Mouse (Mus musculus) intestine, embryonic 14.5 days (tissue): ENCODE measurements around the gene Prune2. TPM values are rescaled to one million over a fixed set of nuclear protein-coding genes. Genes with fewer than 3 reads are reported as not detected.

Experiments
- ATAC-seq: fragments of 200-750 bp; cut with Nextera tagmentation; replicated peaks from 2 replicates; pipeline ENCODE4 v1.8.0; 2017; ENCODE audit warnings: low read depth, moderate number of reproducible peaks, moderate TSS enrichment, moderate library complexity; ENCODE audit not compliant: low FRiP score, low TSS enrichment
- DNase-seq: peaks from one replicate; pipeline ENCODE4 v3.0.0-alpha.2; 2018; ENCODE audit warnings: low spot score
- H3K27ac ChIP-seq: fragments of 300-500 bp; sonication (generic); 2 replicates; pipeline ENCODE4 v1.5.1; 2014; ENCODE audit warnings: low read depth, mild to moderate bottlenecking, control low read depth
- H3K27me3 ChIP-seq: fragments of 300-500 bp; sonication (generic); replicated peaks from 2 replicates; pipeline ENCODE4 v1.6.1; 2014; ENCODE audit warnings: low read length, control low read depth; ENCODE audit not compliant: control insufficient read depth, insufficient read depth
- H3K36me3 ChIP-seq: fragments of 300-500 bp; sonication (generic); 2 replicates; pipeline ENCODE4 v1.6.1; 2014; ENCODE audit warnings: low read length, control low read depth; ENCODE audit not compliant: control insufficient read depth, insufficient read depth
- H3K4me1 ChIP-seq: fragments of 300-500 bp; sonication (generic); replicated peaks from 2 replicates; pipeline ENCODE4 v1.6.1; 2014; ENCODE audit warnings: low read length, control low read depth, mixed read lengths; ENCODE audit not compliant: control insufficient read depth, insufficient read depth
- H3K4me2 ChIP-seq: fragments of 300-500 bp; sonication (generic); 2 replicates; pipeline ENCODE4 v1.6.1; 2014; ENCODE audit warnings: low read length
- H3K4me3 ChIP-seq: fragments of 300-500 bp; sonication (generic); 2 replicates; pipeline ENCODE4 v1.5.1; 2014; ENCODE audit warnings: low read depth, low read length, control low read depth, mixed read lengths
- H3K9ac ChIP-seq: fragments of 300-500 bp; sonication (generic); 2 replicates; pipeline ENCODE4 v1.6.1; 2014; ENCODE audit warnings: mild to moderate bottlenecking, low read length
- H3K9me3 ChIP-seq: fragments of 300-500 bp; sonication (generic); 2 replicates; pipeline ENCODE4 v1.6.1; 2016; ENCODE audit warnings: low read length, control low read depth; ENCODE audit not compliant: control insufficient read depth
- WGBS: fragments of 180-500 bp; shearing (Covaris S2); extraction: QIAGEN DNeasy Blood & Tissue Kit; methylation state at CpG from one replicate; pipeline ENCODE4 v1.1.7; 2014; 5-methylcytosine and 5-hydroxymethylcytosine counted together
- polyA plus RNA-seq: library from polyadenylated mRNA; unstranded; fragments of >200 nt; fragmentation: Nextera tagmentation; extraction: Ambion mirVana; gene quantifications from 2 replicates; pipeline ENCODE4 v1.2.1, GENCODE M21; 2014

Prune2 gene
- polyA plus RNA-seq, 1 experiment from 2014 or later, result 2.2 TPM

- no peak overlapping the region for H3K9ac ChIP-seq
- H3K36me3 ChIP-seq, result no peaks in the 10 kb centered on the region
- H3K9me3 ChIP-seq, result no peaks in the 10 kb centered on the region
- no peak overlapping the region for H3K4me3 ChIP-seq
- no peaks in the 10 kb centered on the region for H3K4me1 ChIP-seq
- DNase-seq, result no peak
- no peak overlapping the region for H3K27ac ChIP-seq
- no peaks in the 10 kb centered on the region for H3K27me3 ChIP-seq
- H3K4me2 ChIP-seq, result no peak overlapping the region
- WGBS, result 75% methylated on average over 7 of the region's 7 CpGs
- no peak for ATAC-seq
Observed at GRCm38 (mm10) chr19:17069067-17069466, 113.1 kb downstream of the Prune2 start.

- H3K36me3 ChIP-seq, result no peaks in the 10 kb centered on the region
- 89% methylated on average over 5 of the region's 5 CpGs for WGBS
- no peaks in the 10 kb centered on the region for H3K9me3 ChIP-seq
- no peaks in the 10 kb centered on the region for H3K27me3 ChIP-seq
- H3K9ac ChIP-seq, result no peak overlapping the region
- H3K4me2 ChIP-seq, result no peak overlapping the region
- DNase-seq (no peak), ATAC-seq (no peak)
- no peak overlapping the region for H3K27ac ChIP-seq
- H3K4me3 ChIP-seq, result no peak overlapping the region
- no peaks in the 10 kb centered on the region for H3K4me1 ChIP-seq
Observed at GRCm38 (mm10) chr19:17071205-17071604, 115.3 kb downstream of the Prune2 start.

GRCm38 (mm10) chr19:17072245-17072644 lies 116.3 kb downstream of the Prune2 start:
- 54% methylated on average over 1 of the region's 1 CpGs for WGBS
- no peaks in the 10 kb centered on the region for H3K27me3 ChIP-seq
- no peak overlapping the region for H3K4me3 ChIP-seq
- H3K9ac ChIP-seq, result no peak overlapping the region
- no peaks in the 10 kb centered on the region for H3K9me3 ChIP-seq
- no peaks in the 10 kb centered on the region for H3K4me1 ChIP-seq
- H3K27ac ChIP-seq, result no peak overlapping the region
- DNase-seq (no peak), ATAC-seq (no peak)
- no peak overlapping the region for H3K4me2 ChIP-seq
- no peaks in the 10 kb centered on the region for H3K36me3 ChIP-seq

- no peak for ATAC-seq
- H3K9ac ChIP-seq, result no peak overlapping the region
- H3K36me3 ChIP-seq, result no peaks in the 10 kb centered on the region
- WGBS, result 47% methylated on average over 8 of the region's 8 CpGs
- DNase-seq, result no peak
- H3K27me3 ChIP-seq, result no peaks in the 10 kb centered on the region
- no peak overlapping the region for H3K4me2 ChIP-seq
- H3K4me1 ChIP-seq, result no peaks in the 10 kb centered on the region
- H3K9me3 ChIP-seq, result no peaks in the 10 kb centered on the region
- no peak overlapping the region for H3K27ac ChIP-seq
- H3K4me3 ChIP-seq, result no peak overlapping the region
Observed at GRCm38 (mm10) chr19:17078643-17079316, 122.9 kb downstream of the Prune2 start.

GRCm38 (mm10) chr19:17081382-17081781 lies 125.5 kb downstream of the Prune2 start:
- H3K27ac ChIP-seq, result no peak overlapping the region
- H3K4me1 ChIP-seq, result no peaks in the 10 kb centered on the region
- WGBS, result 76% methylated on average over 10 of the region's 10 CpGs
- no peaks in the 10 kb centered on the region for H3K9me3 ChIP-seq
- H3K36me3 ChIP-seq, result no peaks in the 10 kb centered on the region
- ATAC-seq (no peak), DNase-seq (no peak)
- H3K27me3 ChIP-seq, result no peaks in the 10 kb centered on the region
- H3K4me3 ChIP-seq, result no peak overlapping the region
- H3K4me2 ChIP-seq, result no peak overlapping the region
- no peak overlapping the region for H3K9ac ChIP-seq

GRCm38 (mm10) chr19:17094067-17094466 lies 138.1 kb downstream of the Prune2 start:
- DNase-seq, result no peak
- no peaks in the 10 kb centered on the region for H3K36me3 ChIP-seq
- H3K4me3 ChIP-seq, result no peak overlapping the region
- H3K9ac ChIP-seq, result no peak overlapping the region
- no peak for ATAC-seq
- H3K9me3 ChIP-seq, result no peaks in the 10 kb centered on the region
- no peaks in the 10 kb centered on the region for H3K4me1 ChIP-seq
- 24% methylated on average over 8 of the region's 8 CpGs for WGBS
- no peak overlapping the region for H3K27ac ChIP-seq
- H3K4me2 ChIP-seq, result no peak overlapping the region
- no peaks in the 10 kb centered on the region for H3K27me3 ChIP-seq

- Histone ChIP-seq H3K9me3 (no peaks in the 10 kb centered on the region), H3K4me3 (no peak overlapping the region), H3K27me3 (no peaks in the 10 kb centered on the region), H3K36me3 (no peaks in the 10 kb centered on the region), H3K27ac (no peak overlapping the region), H3K4me2 (no peak overlapping the region), H3K9ac (no peak overlapping the region), H3K4me1 (no peaks in the 10 kb centered on the region)
- DNase-seq, result no peak
- no peak for ATAC-seq
- 80% methylated on average over 2 of the region's 2 CpGs for WGBS
Observed at GRCm38 (mm10) chr19:17096338-17096737, 140.4 kb downstream of the Prune2 start.

GRCm38 (mm10) chr19:17097210-17097609 lies 141.3 kb downstream of the Prune2 start:
- Histone ChIP-seq H3K4me1 (no peaks in the 10 kb centered on the region), H3K27me3 (no peaks in the 10 kb centered on the region), H3K36me3 (no peaks in the 10 kb centered on the region), H3K4me2 (no peak overlapping the region), H3K4me3 (no peak overlapping the region), H3K9me3 (no peaks in the 10 kb centered on the region), H3K9ac (no peak overlapping the region), H3K27ac (no peak overlapping the region)
- no peak for ATAC-seq
- DNase-seq, result no peak
- 58% methylated on average over 6 of the region's 6 CpGs for WGBS

- no peak for ATAC-seq
Observed at GRCm38 (mm10) chr19:17108782-17109181, 152.9 kb downstream of the Prune2 start.

More at GRCm38 (mm10) chr19:17108782-17109181, 152.9 kb downstream of the Prune2 start:
- Histone ChIP-seq H3K9ac (no peak overlapping the region), H3K4me1 (no peaks in the 10 kb centered on the region), H3K4me3 (no peak overlapping the region), H3K9me3 (no peaks in the 10 kb centered on the region), H3K27me3 (no peaks in the 10 kb centered on the region), H3K27ac (no peak overlapping the region), H3K36me3 (no peaks in the 10 kb centered on the region), H3K4me2 (no peak overlapping the region)
- 26% methylated on average over 8 of the region's 8 CpGs for WGBS
- DNase-seq, result no peak
